Mouse (Mus musculus): ENCODE measurements around the gene Agxt2. TPM values are rescaled to one million over a fixed set of nuclear protein-coding genes. Genes with fewer than 3 reads are reported as not detected.
A peak's percentile ranks its signal among the peaks of the same experiment; 100 is the strongest.

Gene Agxt2
- total and polyA plus RNA-seq, 3 experiments: 0.16 TPM; not detected in 2

GRCm38 (mm10) chr15:10442275-10442674 lies 83.9 kb downstream of the Agxt2 start:
- TF ChIP-seq GATA1 (IDR thresholded peaks at IDR 0.05; ENCODE audit: borderline replicate concordance, low read length) (no peak), GATA2 (IDR thresholded peaks at IDR 0.05; ENCODE audit: borderline replicate concordance, low read depth, low read length) (no peak), POLR2AphosphoS5 (IDR thresholded peaks at IDR 0.05; ENCODE audit: insufficient replicate concordance, low read depth, low read length) (no peak), TAL1 (conservative IDR thresholded peaks at IDR 0.05; ENCODE audit: low read depth, low read length) (no peak)
- H3K36me3 ChIP-seq (replicated peaks): peaks cover 56% of the 10 kb centered on the region
- ATAC-seq (ENCODE audit: extremely low read depth, insufficient number of reproducible peaks, low FRiP score, poor library complexity, severe bottlenecking): no peak

GRCm38 (mm10) chr15:10447102-10447501 lies 88.8 kb downstream of the Agxt2 start:
- peak; percentile 60 for ATAC-seq (ENCODE audit: extremely low read depth, insufficient number of reproducible peaks, low FRiP score, poor library complexity, severe bottlenecking)
- H3K36me3 ChIP-seq (replicated peaks): peaks cover 67% of the 10 kb centered on the region

More at GRCm38 (mm10) chr15:10442275-10442674, 83.9 kb downstream of the Agxt2 start:
- Histone ChIP-seq H3K27me3 (ENCODE audit: insufficient read depth, low read length) (no peaks in the 10 kb centered on the region), H3K4me3 (ENCODE audit: low read depth, low read length) (no peak overlapping the region), H3K4me1 (ENCODE audit: insufficient read depth, low read depth, low read length) (peaks cover 4% of the 10 kb centered on the region; the same call in 1 of the 2 replicates), H3K9me3 (replicated peaks) (no peaks in the 10 kb centered on the region)
- DNase-seq (ENCODE audit: low spot score): no peak

More at GRCm38 (mm10) chr15:10447102-10447501, 88.8 kb downstream of the Agxt2 start:
- Histone ChIP-seq H3K27me3 (ENCODE audit: insufficient read depth, low read length) (no peaks in the 10 kb centered on the region), H3K4me1 (ENCODE audit: insufficient read depth, low read depth, low read length) (peaks cover 6% of the 10 kb centered on the region; the same call in 1 of the 2 replicates), H3K9me3 (replicated peaks) (no peaks in the 10 kb centered on the region), H3K4me3 (ENCODE audit: low read depth, low read length) (no peak overlapping the region)
- no peak for DNase-seq (ENCODE audit: low spot score)
- TF ChIP-seq GATA2 (IDR thresholded peaks at IDR 0.05; ENCODE audit: borderline replicate concordance, low read depth, low read length) (no peak), TAL1 (conservative IDR thresholded peaks at IDR 0.05; ENCODE audit: low read depth, low read length) (no peak)

Other genes with a start within 250 kb of the Agxt2 start
- gene Prlr, start 181.3 kb upstream of the Agxt2 start, total RNA-seq (2014; fragmentation: Nextera tagmentation): not detected in 2 replicates
- gene Prlr, start 181.3 kb upstream of the Agxt2 start, total RNA-seq (2017): 0.12 and 0.16 TPM in 2 replicates
- gene Prlr, start 181.3 kb upstream of the Agxt2 start, polyA plus RNA-seq (2012): not detected in 2 replicates
- gene Gm21973, start 33.2 kb upstream of the Agxt2 start, total RNA-seq (2014; fragmentation: Nextera tagmentation): not detected in 2 replicates
- not detected in 2 replicates for gene Gm21973, start 33.2 kb upstream of the Agxt2 start, total RNA-seq (2017)
- not detected in 2 replicates for gene Gm21973, start 33.2 kb upstream of the Agxt2 start, polyA plus RNA-seq (2012)
- gene Dnajc21, start 112.0 kb downstream of the Agxt2 start, total RNA-seq (2014; fragmentation: Nextera tagmentation): 53.4 and 64.0 TPM in 2 replicates
- 28.2 and 36.0 TPM in 2 replicates for gene Dnajc21, start 112.0 kb downstream of the Agxt2 start, total RNA-seq (2017)
- gene Dnajc21, start 112.0 kb downstream of the Agxt2 start, polyA plus RNA-seq (2012): 10.0 and 12.8 TPM in 2 replicates
- gene Brix1, start 127.4 kb downstream of the Agxt2 start, total RNA-seq (2014; fragmentation: Nextera tagmentation): 104 and 117 TPM in 2 replicates
- gene Brix1, start 127.4 kb downstream of the Agxt2 start, total RNA-seq (2017): 32.6 and 42.6 TPM in 2 replicates
- gene Brix1, start 127.4 kb downstream of the Agxt2 start, polyA plus RNA-seq (2012): 94.4 and 114 TPM in 2 replicates
- 39.2 and 39.4 TPM in 2 replicates for gene Rad1, start 127.5 kb downstream of the Agxt2 start, total RNA-seq (2014; fragmentation: Nextera tagmentation)
- gene Rad1, start 127.5 kb downstream of the Agxt2 start, total RNA-seq (2017): 40.1 and 40.3 TPM in 2 replicates
- 13.8 and 19.2 TPM in 2 replicates for gene Rad1, start 127.5 kb downstream of the Agxt2 start, polyA plus RNA-seq (2012)
- not detected in 2 replicates for gene Ttc23l, start 200.1 kb downstream of the Agxt2 start, total RNA-seq (2014; fragmentation: Nextera tagmentation)
- gene Ttc23l, start 200.1 kb downstream of the Agxt2 start, total RNA-seq (2017): not detected in 2 replicates
- gene Ttc23l, start 200.1 kb downstream of the Agxt2 start, polyA plus RNA-seq (2012): not detected in 2 replicates